Mouse (Mus musculus): Measurements from ENCODE around the gene Rptor. TPM values are rescaled to one million over a fixed set of nuclear protein-coding genes. Genes with fewer than 3 reads are reported as not detected.
A peak's percentile ranks its signal among the peaks of the same experiment; 100 is the strongest.

Rptor gene
- polyA plus RNA-seq, 1 experiment from 2014 or later, result 9.1 TPM

GRCm38 (mm10) chr11:119676751-119677411 is 74.2 kb downstream of the Rptor start:
- no peak for ATAC-seq (ENCODE audit: low FRiP score, low TSS enrichment)
- Histone ChIP-seq H3K36me3 (ENCODE audit: insufficient read depth, low read length) (no peaks in the 10 kb centered on the region), H3K4me3 (ENCODE audit: low read length) (no peak overlapping the region), H3K27me3 (ENCODE audit: insufficient read depth, low read length) (no peaks in the 10 kb centered on the region), H3K4me1 (ENCODE audit: insufficient read depth, low read length) (peaks cover 37% of the 10 kb centered on the region), H3K4me2 (replicated peaks; ENCODE audit: low read depth, low read length) (no peak overlapping the region), H3K9me3 (ENCODE audit: low read length) (no peaks in the 10 kb centered on the region), H3K9ac (replicated peaks; ENCODE audit: low read length) (no peak overlapping the region), H3K27ac (ENCODE audit: low read length) (no peak overlapping the region)
- WGBS, result 35% methylated on average over 7 of the region's 7 CpGs

GRCm38 (mm10) chr11:119678427-119678826 is 75.7 kb downstream of the Rptor start:
- WGBS, result 69% methylated on average over 5 of the region's 5 CpGs

DNA sequence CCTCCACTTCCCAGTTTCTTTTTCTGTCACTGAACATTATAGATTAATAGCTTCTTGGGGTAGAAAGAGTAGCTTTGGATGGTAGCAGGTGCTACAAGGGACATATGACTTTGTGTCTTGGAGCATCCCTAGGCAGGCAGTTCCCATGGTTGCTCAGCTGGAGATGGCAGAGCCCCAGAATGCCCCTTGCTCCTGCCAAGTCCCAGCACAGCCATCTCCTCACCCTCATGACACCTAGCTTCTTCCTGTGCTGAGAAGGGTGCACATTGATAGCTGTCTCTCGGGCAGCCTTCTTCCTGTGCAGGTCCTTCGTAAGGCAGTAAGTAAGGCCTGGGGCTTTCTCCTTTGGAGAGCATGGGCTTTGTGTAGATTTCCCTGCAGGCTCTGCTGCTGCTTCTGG is 78.0 kb downstream of the Rptor start:
- Histone ChIP-seq H3K9me3 (ENCODE audit: low read length) (no peaks in the 10 kb centered on the region), H3K9ac (replicated peaks; ENCODE audit: low read length) (no peak overlapping the region), H3K36me3 (ENCODE audit: insufficient read depth, low read length) (no peaks in the 10 kb centered on the region), H3K4me2 (replicated peaks; ENCODE audit: low read depth, low read length) (no peak overlapping the region), H3K4me1 (ENCODE audit: insufficient read depth, low read length) (peaks cover 26% of the 10 kb centered on the region), H3K27ac (ENCODE audit: low read length) (no peak overlapping the region), H3K4me3 (ENCODE audit: low read length) (no peak overlapping the region), H3K27me3 (ENCODE audit: insufficient read depth, low read length) (no peaks in the 10 kb centered on the region)
- 78% methylated on average over 2 of the region's 2 CpGs for WGBS
- ATAC-seq (ENCODE audit: low FRiP score, low TSS enrichment), result no peak

More at GRCm38 (mm10) chr11:119678427-119678826, 75.7 kb downstream of the Rptor start:
- Histone ChIP-seq H3K4me2 (replicated peaks; ENCODE audit: low read depth, low read length) (no peak overlapping the region), H3K9ac (replicated peaks; ENCODE audit: low read length) (no peak overlapping the region), H3K27me3 (ENCODE audit: insufficient read depth, low read length) (no peaks in the 10 kb centered on the region), H3K9me3 (ENCODE audit: low read length) (no peaks in the 10 kb centered on the region), H3K36me3 (ENCODE audit: insufficient read depth, low read length) (no peaks in the 10 kb centered on the region), H3K4me3 (ENCODE audit: low read length) (no peak overlapping the region), H3K27ac (ENCODE audit: low read length) (no peak overlapping the region), H3K4me1 (ENCODE audit: insufficient read depth, low read length) (peaks cover 32% of the 10 kb centered on the region)
- ATAC-seq (ENCODE audit: low FRiP score, low TSS enrichment), result no peak

GRCm38 (mm10) chr11:119682285-119682684 is 79.6 kb downstream of the Rptor start:
- Histone ChIP-seq H3K9ac (replicated peaks; ENCODE audit: low read length) (no peak overlapping the region), H3K4me1 (ENCODE audit: insufficient read depth, low read length) (peaks cover 17% of the 10 kb centered on the region), H3K27me3 (ENCODE audit: insufficient read depth, low read length) (no peaks in the 10 kb centered on the region), H3K27ac (ENCODE audit: low read length) (no peak overlapping the region), H3K4me3 (ENCODE audit: low read length) (no peak overlapping the region), H3K4me2 (replicated peaks; ENCODE audit: low read depth, low read length) (no peak overlapping the region), H3K36me3 (ENCODE audit: insufficient read depth, low read length) (no peaks in the 10 kb centered on the region), H3K9me3 (ENCODE audit: low read length) (no peaks in the 10 kb centered on the region)
- WGBS, result 87% methylated on average over 2 of the region's 2 CpGs
- no peak for ATAC-seq (ENCODE audit: low FRiP score, low TSS enrichment)

GRCm38 (mm10) chr11:119683796-119684195 is 81.1 kb downstream of the Rptor start:
- H3K27me3 ChIP-seq (ENCODE audit: insufficient read depth, low read length), result no peaks in the 10 kb centered on the region
- H3K9me3 ChIP-seq (ENCODE audit: low read length), result no peaks in the 10 kb centered on the region
- no peak overlapping the region for H3K4me2 ChIP-seq (replicated peaks; ENCODE audit: low read depth, low read length)
- ATAC-seq (ENCODE audit: low FRiP score, low TSS enrichment), result no peak
- H3K9ac ChIP-seq (replicated peaks; ENCODE audit: low read length), result no peak overlapping the region
- peaks cover 14% of the 10 kb centered on the region for H3K4me1 ChIP-seq (ENCODE audit: insufficient read depth, low read length)
- no peak overlapping the region for H3K4me3 ChIP-seq (ENCODE audit: low read length)
- no peak overlapping the region for H3K27ac ChIP-seq (ENCODE audit: low read length)
- WGBS, result 57% methylated on average over 2 of the region's 2 CpGs
- H3K36me3 ChIP-seq (ENCODE audit: insufficient read depth, low read length), result no peaks in the 10 kb centered on the region

GRCm38 (mm10) chr11:119685477-119685876 is 82.8 kb downstream of the Rptor start:
- peak overlapping the region; percentile 67; the same call in 1 of the 2 replicates for H3K27ac ChIP-seq (ENCODE audit: low read length)
- H3K36me3 ChIP-seq (ENCODE audit: insufficient read depth, low read length), result no peaks in the 10 kb centered on the region
- no peak overlapping the region for H3K9ac ChIP-seq (replicated peaks; ENCODE audit: low read length)
- no peak overlapping the region for H3K4me3 ChIP-seq (ENCODE audit: low read length)
- peak; percentile 63; the same call in 1 of the 2 replicates for ATAC-seq (ENCODE audit: low FRiP score, low TSS enrichment)
- peaks cover 17% of the 10 kb centered on the region for H3K4me1 ChIP-seq (ENCODE audit: insufficient read depth, low read length)
- WGBS, result 30% methylated on average over 5 of the region's 5 CpGs
- no peaks in the 10 kb centered on the region for H3K27me3 ChIP-seq (ENCODE audit: insufficient read depth, low read length)
- no peak overlapping the region for H3K4me2 ChIP-seq (replicated peaks; ENCODE audit: low read depth, low read length)
- no peaks in the 10 kb centered on the region for H3K9me3 ChIP-seq (ENCODE audit: low read length)

- peak overlapping the region; percentile 67; the same call in 1 of the 2 replicates for H3K27ac ChIP-seq (ENCODE audit: low read length)
- no peak overlapping the region for H3K4me2 ChIP-seq (replicated peaks; ENCODE audit: low read depth, low read length)
- H3K4me3 ChIP-seq (ENCODE audit: low read length), result no peak overlapping the region
- H3K9me3 ChIP-seq (ENCODE audit: low read length), result no peaks in the 10 kb centered on the region
- ATAC-seq (ENCODE audit: low FRiP score, low TSS enrichment), result no peak
- H3K9ac ChIP-seq (replicated peaks; ENCODE audit: low read length), result no peak overlapping the region
- H3K27me3 ChIP-seq (ENCODE audit: insufficient read depth, low read length), result no peaks in the 10 kb centered on the region
- no peaks in the 10 kb centered on the region for H3K36me3 ChIP-seq (ENCODE audit: insufficient read depth, low read length)
- peaks cover 20% of the 10 kb centered on the region for H3K4me1 ChIP-seq (ENCODE audit: insufficient read depth, low read length)
- 62% methylated on average over 2 of the region's 2 CpGs for WGBS
Measured at GRCm38 (mm10) chr11:119685910-119686659, 83.4 kb downstream of the Rptor start.

GRCm38 (mm10) chr11:119687316-119687715 is 84.6 kb downstream of the Rptor start:
- no peaks in the 10 kb centered on the region for H3K27me3 ChIP-seq (ENCODE audit: insufficient read depth, low read length)
- 76% methylated on average over 3 of the region's 3 CpGs for WGBS
- no peak for ATAC-seq (ENCODE audit: low FRiP score, low TSS enrichment)

GRCm38 (mm10) chr11:119687966-119688365 is 85.3 kb downstream of the Rptor start:
- Histone ChIP-seq H3K4me3 (ENCODE audit: low read length) (no peak overlapping the region), H3K36me3 (ENCODE audit: insufficient read depth, low read length) (no peaks in the 10 kb centered on the region), H3K9me3 (ENCODE audit: low read length) (no peaks in the 10 kb centered on the region), H3K27me3 (ENCODE audit: insufficient read depth, low read length) (no peaks in the 10 kb centered on the region), H3K27ac (ENCODE audit: low read length) (no peak overlapping the region), H3K4me1 (ENCODE audit: insufficient read depth, low read length) (peaks cover 24% of the 10 kb centered on the region), H3K9ac (replicated peaks; ENCODE audit: low read length) (no peak overlapping the region), H3K4me2 (replicated peaks; ENCODE audit: low read depth, low read length) (no peak overlapping the region)
- ATAC-seq (ENCODE audit: low FRiP score, low TSS enrichment), result no peak

More at GRCm38 (mm10) chr11:119687316-119687715, 84.6 kb downstream of the Rptor start:
- Histone ChIP-seq H3K4me1 (ENCODE audit: insufficient read depth, low read length) (peaks cover 20% of the 10 kb centered on the region), H3K9ac (replicated peaks; ENCODE audit: low read length) (no peak overlapping the region), H3K4me2 (replicated peaks; ENCODE audit: low read depth, low read length) (no peak overlapping the region), H3K9me3 (ENCODE audit: low read length) (no peaks in the 10 kb centered on the region), H3K36me3 (ENCODE audit: insufficient read depth, low read length) (no peaks in the 10 kb centered on the region), H3K27ac (ENCODE audit: low read length) (no peak overlapping the region), H3K4me3 (ENCODE audit: low read length) (no peak overlapping the region)

DNA sequence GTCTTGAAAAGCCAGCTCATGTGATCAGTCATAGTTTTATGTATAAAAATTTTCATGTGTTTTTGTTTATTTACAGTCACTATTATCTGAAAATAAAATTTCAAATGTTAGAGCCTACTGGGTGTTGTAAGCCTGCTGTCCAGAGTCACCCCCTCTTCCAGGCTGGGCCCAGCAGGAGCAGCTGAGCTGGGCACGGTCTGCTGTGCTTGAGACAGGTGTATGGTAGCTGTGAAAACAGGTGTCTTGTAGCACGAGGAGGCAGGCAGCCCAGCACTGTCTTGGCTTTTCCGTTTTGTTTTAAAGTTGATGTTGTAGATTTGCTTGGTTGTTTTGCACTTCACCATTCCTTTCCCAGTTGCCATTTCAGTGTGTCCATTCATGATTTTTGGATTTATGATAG is 87.2 kb downstream of the Rptor start:
- Histone ChIP-seq H3K4me3 (ENCODE audit: low read length) (no peak overlapping the region), H3K4me2 (replicated peaks; ENCODE audit: low read depth, low read length) (no peak overlapping the region), H3K27ac (ENCODE audit: low read length) (no peak overlapping the region), H3K27me3 (ENCODE audit: insufficient read depth, low read length) (no peaks in the 10 kb centered on the region), H3K36me3 (ENCODE audit: insufficient read depth, low read length) (no peaks in the 10 kb centered on the region), H3K9me3 (ENCODE audit: low read length) (no peaks in the 10 kb centered on the region), H3K9ac (replicated peaks; ENCODE audit: low read length) (no peak overlapping the region), H3K4me1 (ENCODE audit: insufficient read depth, low read length) (peaks cover 39% of the 10 kb centered on the region)
- no peak for ATAC-seq (ENCODE audit: low FRiP score, low TSS enrichment)
- 53% methylated on average over 3 of the region's 3 CpGs for WGBS
